Mouse (Mus musculus) E14TG2a.4 (cell line): ENCODE data around the gene Fam184a.

Experiments
- CTCF ChIP-seq: conservative IDR thresholded peaks from 2 replicates; pipeline ENCODE4 v1.5.1; 2014; ENCODE audit warnings: low read length
- NANOG ChIP-seq: IDR thresholded peaks from 2 replicates; pipeline ENCODE4 v1.6.1; 2014; ENCODE audit warnings: borderline replicate concordance, low read length, mixed read lengths
- POU5F1 ChIP-seq: IDR thresholded peaks from 2 replicates; pipeline ENCODE4 v1.6.1; 2014; ENCODE audit warnings: low read length, borderline replicate concordance

DNA sequence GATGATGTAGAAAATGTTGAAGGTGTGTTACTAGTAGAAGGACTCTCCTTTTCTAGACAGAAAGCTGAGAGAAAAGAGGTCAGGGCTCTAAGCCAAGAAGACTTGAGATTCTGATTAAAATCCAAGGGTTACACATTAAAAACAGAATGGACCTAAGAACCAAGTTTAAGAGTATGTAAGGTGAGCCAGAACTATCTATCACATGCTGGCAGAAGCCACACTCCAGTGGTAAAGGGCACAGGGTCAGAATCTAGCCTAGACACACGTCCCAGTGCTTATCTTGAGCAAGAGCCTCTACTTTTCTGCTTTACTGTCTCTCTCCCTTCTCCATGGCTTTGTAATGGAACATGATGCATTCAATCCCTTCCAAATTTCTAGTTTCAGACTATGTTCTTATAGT is 137.0 kb downstream of the Fam184a start:
- no peak for TF ChIP-seq CTCF
- no peak for TF ChIP-seq NANOG
- TF ChIP-seq POU5F1: no peak
